Mouse (Mus musculus): ENCODE data around the gene 2510039O18Rik. TPM values are rescaled to one million over a fixed set of nuclear protein-coding genes. Genes with fewer than 3 reads are reported as not detected.

2510039O18Rik gene
- total and polyA plus RNA-seq, 3 experiments, result 23.9 to 32.8 (median 27.9) TPM

- Histone ChIP-seq H3K9ac (ENCODE audit: insufficient read depth, low read depth) (no peak overlapping the region), H3K27me3 (replicated peaks) (peaks cover 69% of the 10 kb centered on the region), H3K4me3 (replicated peaks in 1 of 3; ENCODE audit: low read depth in 2 of 3, low read length in 2 of 3, poor library complexity in 1 of 3) (no peak overlapping the region), H3K4me2 (ENCODE audit: insufficient read depth, low read depth, poor library complexity, severe bottlenecking) (no peak overlapping the region), H3K27ac (ENCODE audit: insufficient read depth, low read depth) (no peak overlapping the region), H3K4me1 (ENCODE audit: control insufficient read depth in 1 of 2, insufficient read depth in 2 of 2) (no peaks in the 10 kb centered on the region), H3K9me3 (replicated peaks; ENCODE audit: low read length) (peaks cover 6% of the 10 kb centered on the region), H3K79me2 (replicated peaks; ENCODE audit: control insufficient read depth, extremely low read depth, insufficient read depth, poor library complexity, severe bottlenecking) (no peaks in the 10 kb centered on the region), H3K36me3 (replicated peaks in 1 of 2; ENCODE audit: control insufficient read depth in 1 of 2, insufficient read depth in 1 of 2, low read length in 1 of 2) (no peaks in the 10 kb centered on the region)
- in situ Hi-C loops (cut with MboI; ENCODE audit: low pct_ligation_motif_present, low pct_unique_long_range_greater_than_20kb, low sequenced_read_pairs), result no loop called here
- dilution Hi-C loops (cut with MboI; ENCODE audit: extremely low pct_ligation_motif_present, extremely low pct_unique_long_range_greater_than_20kb, low sequenced_read_pairs), result no loop called here
- no peak for DNase-seq (ENCODE audit: extremely low read depth)
- TF ChIP-seq CHD2 (IDR thresholded peaks at IDR 0.05; ENCODE audit: low read length), result no peak
- no peak for TF ChIP-seq TBP (conservative IDR thresholded peaks at IDR 0.05; ENCODE audit: low read depth, low read length)
- TF ChIP-seq MEF2A (IDR thresholded peaks at IDR 0.05; ENCODE audit: borderline replicate concordance, low read depth, low read length), result no peak
- no peak for TF ChIP-seq CTCF (conservative IDR thresholded peaks at IDR 0.05 in 1 of 2, IDR thresholded peaks at IDR 0.05 in 1 of 2; ENCODE audit: low read depth in 2 of 2, low read length in 2 of 2)
- no peak for TF ChIP-seq JUND (conservative IDR thresholded peaks at IDR 0.05; ENCODE audit: low read depth, low read length)
- no peak for TF ChIP-seq ZC3H11A (IDR thresholded peaks at IDR 0.05; ENCODE audit: low read depth, low read length)
- no peak for TF ChIP-seq JUN (IDR thresholded peaks at IDR 0.05; ENCODE audit: insufficient read depth, low read depth, low read length)
- TF ChIP-seq SIN3A (IDR thresholded peaks at IDR 0.05; ENCODE audit: low read length), result no peak
- TF ChIP-seq ZKSCAN1 (IDR thresholded peaks at IDR 0.05; ENCODE audit: borderline replicate concordance, low read depth, low read length), result no peak
- no peak for TF ChIP-seq UBTF (IDR thresholded peaks at IDR 0.05; ENCODE audit: low read depth, low read length)
- TF ChIP-seq MAX (IDR thresholded peaks at IDR 0.05; ENCODE audit: low read length), result no peak
Observed at GRCm38 (mm10) chr4:147968816-147969215, 28.1 kb downstream of the 2510039O18Rik start.

- Histone ChIP-seq H3K36me3 (replicated peaks in 1 of 2; ENCODE audit: control insufficient read depth in 1 of 2, insufficient read depth in 1 of 2, low read length in 1 of 2) (no peaks in the 10 kb centered on the region), H3K79me2 (replicated peaks; ENCODE audit: control insufficient read depth, extremely low read depth, insufficient read depth, poor library complexity, severe bottlenecking) (no peaks in the 10 kb centered on the region), H3K9ac (ENCODE audit: insufficient read depth, low read depth) (no peak overlapping the region), H3K27me3 (replicated peaks) (peaks cover 67% of the 10 kb centered on the region), H3K4me3 (replicated peaks in 1 of 3; ENCODE audit: low read depth in 2 of 3, low read length in 2 of 3, poor library complexity in 1 of 3) (no peak overlapping the region), H3K4me1 (ENCODE audit: control insufficient read depth in 1 of 2, insufficient read depth in 2 of 2) (no peaks in the 10 kb centered on the region), H3K4me2 (ENCODE audit: insufficient read depth, low read depth, poor library complexity, severe bottlenecking) (no peak overlapping the region), H3K9me3 (replicated peaks; ENCODE audit: low read length) (peaks cover 10% of the 10 kb centered on the region), H3K27ac (ENCODE audit: insufficient read depth, low read depth) (no peak overlapping the region)
- dilution Hi-C loops (cut with MboI; ENCODE audit: extremely low pct_ligation_motif_present, extremely low pct_unique_long_range_greater_than_20kb, low sequenced_read_pairs) (no loop called here), in situ Hi-C loops (cut with MboI; ENCODE audit: low pct_ligation_motif_present, low pct_unique_long_range_greater_than_20kb, low sequenced_read_pairs) (no loop called here)
- TF ChIP-seq SMC3 (IDR thresholded peaks at IDR 0.05; ENCODE audit: low read depth, low read length) (no peak), MYC (IDR thresholded peaks at IDR 0.05; ENCODE audit: low read depth, low read length) (no peak)
- DNase-seq (ENCODE audit: extremely low read depth), result no peak
Observed at GRCm38 (mm10) chr4:147969337-147969736, 28.6 kb downstream of the 2510039O18Rik start.

DNA sequence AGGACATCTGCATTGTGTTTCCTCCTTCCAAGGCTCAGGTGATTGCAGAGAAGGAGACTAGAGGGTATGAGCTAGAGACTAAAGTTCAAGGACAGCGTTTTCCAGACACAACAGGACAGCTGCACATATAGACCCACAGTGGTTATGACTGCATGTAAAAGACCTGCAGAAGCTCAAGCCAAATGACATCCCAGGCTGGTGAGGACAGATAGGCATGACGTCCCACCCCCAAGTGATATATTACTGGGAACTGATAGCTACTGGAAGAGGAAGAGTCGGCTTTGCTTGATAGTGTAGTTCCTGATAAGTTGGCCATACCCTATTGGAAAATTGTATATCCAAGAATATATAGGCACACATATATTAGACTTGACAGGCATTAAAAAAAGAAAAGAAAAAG lies 35.5 kb downstream of the 2510039O18Rik start:
- Histone ChIP-seq H3K36me3 (replicated peaks in 1 of 2; ENCODE audit: control insufficient read depth in 1 of 2, insufficient read depth in 1 of 2, low read length in 1 of 2) (no peaks in the 10 kb centered on the region), H3K9me3 (replicated peaks; ENCODE audit: low read length) (peaks cover 21% of the 10 kb centered on the region), H3K4me3 (replicated peaks in 1 of 3; ENCODE audit: low read depth in 2 of 3, low read length in 2 of 3, poor library complexity in 1 of 3) (no peak overlapping the region), H3K27ac (ENCODE audit: insufficient read depth, low read depth) (no peak overlapping the region), H3K79me2 (replicated peaks; ENCODE audit: control insufficient read depth, extremely low read depth, insufficient read depth, poor library complexity, severe bottlenecking) (no peaks in the 10 kb centered on the region), H3K4me1 (ENCODE audit: control insufficient read depth in 1 of 2, insufficient read depth in 2 of 2) (no peaks in the 10 kb centered on the region), H3K4me2 (ENCODE audit: insufficient read depth, low read depth, poor library complexity, severe bottlenecking) (no peak overlapping the region), H3K9ac (ENCODE audit: insufficient read depth, low read depth) (no peak overlapping the region), H3K27me3 (replicated peaks) (peaks cover 66% of the 10 kb centered on the region)
- DNase-seq (ENCODE audit: extremely low read depth), result no peak
- dilution Hi-C loops (cut with MboI; ENCODE audit: extremely low pct_ligation_motif_present, extremely low pct_unique_long_range_greater_than_20kb, low sequenced_read_pairs), result no loop called here
- TF ChIP-seq CHD1 (IDR thresholded peaks at IDR 0.05; ENCODE audit: low read depth, low read length), result no peak
- TF ChIP-seq USF1 (IDR thresholded peaks at IDR 0.05; ENCODE audit: low read depth, low read length), result no peak
- no peak for TF ChIP-seq MAZ (IDR thresholded peaks at IDR 0.05; ENCODE audit: low read depth, low read length)
- TF ChIP-seq JUN (IDR thresholded peaks at IDR 0.05; ENCODE audit: insufficient read depth, low read depth, low read length), result no peak
- no peak for TF ChIP-seq IRF4 (IDR thresholded peaks at IDR 0.05; ENCODE audit: low read depth, low read length)
- no peak for TF ChIP-seq SIN3A (IDR thresholded peaks at IDR 0.05; ENCODE audit: low read length)
- no peak for TF ChIP-seq ZMIZ1 (IDR thresholded peaks at IDR 0.05; ENCODE audit: low read depth, low read length)
- TF ChIP-seq TBP (conservative IDR thresholded peaks at IDR 0.05; ENCODE audit: low read depth, low read length), result no peak
- TF ChIP-seq ETS1 (conservative IDR thresholded peaks at IDR 0.05; ENCODE audit: low read depth, low read length), result no peak
- TF ChIP-seq TCF12 (IDR thresholded peaks at IDR 0.05; ENCODE audit: low read depth, low read length), result no peak
- no peak for TF ChIP-seq KAT2A (IDR thresholded peaks at IDR 0.05; ENCODE audit: insufficient replicate concordance, low read length)
- TF ChIP-seq RAD21 (IDR thresholded peaks at IDR 0.05; ENCODE audit: low read depth, low read length), result no peak
- TF ChIP-seq SMC3 (IDR thresholded peaks at IDR 0.05; ENCODE audit: low read depth, low read length), result no peak
- no peak for TF ChIP-seq CHD2 (IDR thresholded peaks at IDR 0.05; ENCODE audit: low read length)
- TF ChIP-seq JUND (conservative IDR thresholded peaks at IDR 0.05; ENCODE audit: low read depth, low read length), result no peak
- TF ChIP-seq EP300 (IDR thresholded peaks at IDR 0.05; ENCODE audit: low read length), result no peak
- no peak for TF ChIP-seq E2F4 (IDR thresholded peaks at IDR 0.05; ENCODE audit: insufficient replicate concordance, low read depth, low read length)
- no peak for TF ChIP-seq ZNF384 (IDR thresholded peaks at IDR 0.05; ENCODE audit: low read depth, low read length)
- no peak for TF ChIP-seq RCOR1 (conservative IDR thresholded peaks at IDR 0.05; ENCODE audit: low read depth, low read length)
- in situ Hi-C loops (cut with MboI; ENCODE audit: low pct_ligation_motif_present, low pct_unique_long_range_greater_than_20kb, low sequenced_read_pairs), result no loop called here

Measured in CH12.LX (cell line).